11 mouse cellular contexts compared by ENCODE assay signal in the genomic region with DNA sequence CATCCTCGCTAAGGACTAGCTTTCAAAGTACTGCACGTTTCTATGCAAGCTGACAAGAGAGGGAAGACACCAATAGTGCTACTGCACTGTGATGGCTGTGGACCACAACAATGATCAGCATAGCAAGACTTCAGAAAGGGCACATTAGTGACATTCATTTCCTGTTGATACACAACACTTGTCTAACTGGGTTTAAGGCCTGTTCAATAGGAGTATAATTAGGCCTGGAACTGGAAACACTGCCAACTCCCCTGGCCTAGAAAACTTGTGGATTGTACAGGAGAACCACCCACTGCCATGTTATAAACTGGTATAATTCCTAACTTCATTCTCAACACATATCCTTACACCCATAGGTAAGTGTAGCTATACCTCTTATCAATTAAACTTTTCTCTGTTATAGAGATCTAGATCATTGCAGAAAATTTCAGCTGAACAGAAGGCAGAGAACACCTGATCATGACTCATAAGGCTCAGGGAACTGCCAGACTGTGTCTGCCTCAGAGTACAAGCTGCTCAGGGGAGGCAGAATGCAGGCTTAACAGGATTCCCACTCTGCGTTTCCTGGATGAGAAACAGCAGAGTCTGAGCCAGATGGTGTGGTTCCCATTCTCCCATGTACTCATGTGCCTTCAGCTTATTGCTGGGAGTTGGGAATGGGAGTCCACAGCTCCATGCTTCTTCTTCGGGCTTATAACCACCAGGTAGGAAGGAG.
A peak's percentile ranks its signal among the peaks of the same experiment; 100 is the strongest.
DNase-seq lines count a peak whose midpoint lies in the region; TF ChIP-seq lines count a peak whose summit lies in the region.
"Had no signal": no experiment of that assay in that cellular context is flagged by ENCODE, and none has a peak within 500 bp of the region (broad histone marks: within the 10 kb centered on the region; RNA-seq: fewer than 3 reads in every experiment).

No protein-coding gene starts in this region.

- H3K4me3 ChIP-seq in lung, adult 2 months (replicated peaks; ENCODE audit: extremely low read depth, low read depth, low read length) = no peak overlapping the region
- H3K4me3 ChIP-seq: limb, embryonic 13.5 days had no signal

- no peaks in the 10 kb centered on the region for H3K4me1 ChIP-seq in lung, adult 2 months (ENCODE audit: control insufficient read depth, insufficient read depth, low read length)
- H3K4me1 ChIP-seq: limb, embryonic 13.5 days had no signal

- WGBS in lung, adult 2 months = 64% methylated on average over 4 of the region's 4 CpGs

- no peak for TF ChIP-seq POLR2A in lung, adult 2 months (IDR thresholded peaks at IDR 0.05; ENCODE audit: borderline replicate concordance, extremely low read depth, low read depth, low read length)

- TF ChIP-seq CTCF in lung, adult 2 months (IDR thresholded peaks at IDR 0.05; ENCODE audit: insufficient read depth, low read length) = no peak

- DNase-seq in cerebellum, adult 18-20 months = peak; percentile 83 to 91
- peak; percentile 82 to 87 for DNase-seq in cerebellum, postnatal 36 days
- DNase-seq in layer of hippocampus, postnatal 14 days (ENCODE audit: low spot score in 2 of 2) = peak; percentile 69 to 91
- DNase-seq in right cerebral cortex, postnatal 10 days (ENCODE audit: low spot score in 2 of 2) = peak; percentile 72 to 81
- DNase-seq in yolk sac, embryonic 10.5 days (ENCODE audit: low spot score) = no peak
- no peak for DNase-seq in thymus, postnatal 10 days (ENCODE audit: low spot score in 2 of 2)
- no peak for DNase-seq in lung, adult 2 months
- DNase-seq: adrenal gland, postnatal 10 days; lung, postnatal 36 days; thymus, postnatal 25 days had no signal

Comparison
In these comparisons a context has a peak if more than half of its experiments do, and no peak if none do; other contexts are left out.
1. DNase-seq: peak in cerebellum, adult 18-20 months (2 of 2), cerebellum, postnatal 36 days (2 of 2), layer of hippocampus, postnatal 14 days (2 of 2) and right cerebral cortex, postnatal 10 days (2 of 2); none in yolk sac, embryonic 10.5 days (single experiment), thymus, postnatal 10 days (0 of 2) and lung, adult 2 months (single experiment).